Mouse (Mus musculus) ZHBTc4 (cell line): ENCODE measurements around the gene Atf2.
"Not testable (repeated sequence)": the region's sequence is repeated elsewhere in the genome, so short reads cannot be mapped to it uniquely, and the experiment has no call there.

Experiments
- DNase-seq: peaks from one replicate; pipeline ENCODE4 v3.0.0-alpha.2; 2011; ENCODE audit warnings: low read depth, low spot score

Gene Atf2

DNA sequence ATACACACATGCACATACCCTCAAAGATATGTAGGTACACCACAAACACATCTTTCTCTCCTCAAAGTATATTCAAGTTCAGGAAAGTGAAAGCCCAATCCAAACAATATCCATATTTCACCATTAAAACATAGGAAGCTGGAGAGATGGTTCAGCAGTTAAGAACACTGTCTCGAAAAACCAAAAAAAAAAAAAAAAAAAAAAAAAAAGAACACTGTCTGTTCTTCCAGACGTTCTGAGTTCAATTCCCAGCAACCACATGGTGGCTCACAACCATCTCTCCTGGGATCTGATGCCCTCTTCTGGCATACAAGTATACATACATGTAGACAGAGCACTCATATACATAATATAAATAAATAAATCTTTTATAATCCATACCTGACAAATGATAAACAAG lies 6.4 kb downstream of the Atf2 start:
- DNase-seq: peak; percentile 31

DNA sequence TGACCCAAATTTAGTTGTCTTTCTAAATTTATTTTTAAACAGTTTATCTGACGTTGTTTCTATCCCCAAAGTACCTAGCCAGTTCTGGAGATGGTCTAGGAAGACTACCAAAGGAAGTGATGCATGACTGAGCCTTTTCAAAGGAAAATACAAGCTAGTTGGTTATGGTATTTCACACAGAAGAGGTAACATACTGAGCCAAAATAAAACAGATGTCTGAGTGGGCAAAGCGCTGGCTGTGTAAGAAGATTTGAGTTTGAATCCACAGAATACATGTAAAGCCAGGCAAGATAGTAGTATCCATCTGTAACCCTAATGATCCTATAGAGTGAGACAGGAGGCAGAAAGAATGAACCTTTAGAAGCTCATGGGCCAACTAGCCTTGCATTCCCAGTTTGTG lies 14.5 kb downstream of the Atf2 start:
- no peak for DNase-seq

DNA sequence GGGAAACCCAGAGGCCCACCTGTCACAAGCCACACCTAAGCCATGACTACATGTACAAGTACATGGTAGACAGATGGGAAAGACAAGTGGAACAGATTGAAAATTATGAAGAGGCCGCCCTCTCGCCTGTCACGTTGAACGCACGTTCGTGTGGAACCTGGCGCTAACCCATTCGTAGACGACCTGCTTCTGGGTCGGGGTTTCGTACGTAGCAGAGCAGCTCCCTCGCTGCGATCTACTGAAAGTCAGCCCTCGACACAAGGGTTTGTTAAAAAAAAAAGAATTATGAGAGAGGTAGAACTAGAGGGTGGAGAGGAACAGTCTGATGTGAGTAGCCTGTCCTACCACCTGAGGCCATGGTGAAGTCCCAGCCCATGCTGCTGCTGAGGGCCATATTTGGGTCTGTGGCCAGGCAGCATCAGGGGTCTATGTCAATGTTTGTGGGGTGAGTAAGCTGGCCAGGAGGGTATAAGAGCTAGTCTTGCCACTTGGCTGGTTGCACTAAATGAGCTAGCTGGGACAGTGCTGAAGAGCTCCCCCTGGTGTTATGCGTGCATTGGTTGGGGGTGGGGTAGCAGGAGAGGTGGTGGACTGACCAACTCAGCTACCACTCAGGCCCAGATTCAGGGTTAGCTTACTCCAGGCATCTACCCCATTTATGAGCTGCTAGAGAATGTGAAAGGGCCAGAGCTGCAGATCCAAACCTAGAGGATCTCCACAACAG lies 24.5 kb downstream of the Atf2 start:
- peak; percentile 84 for DNase-seq

DNA sequence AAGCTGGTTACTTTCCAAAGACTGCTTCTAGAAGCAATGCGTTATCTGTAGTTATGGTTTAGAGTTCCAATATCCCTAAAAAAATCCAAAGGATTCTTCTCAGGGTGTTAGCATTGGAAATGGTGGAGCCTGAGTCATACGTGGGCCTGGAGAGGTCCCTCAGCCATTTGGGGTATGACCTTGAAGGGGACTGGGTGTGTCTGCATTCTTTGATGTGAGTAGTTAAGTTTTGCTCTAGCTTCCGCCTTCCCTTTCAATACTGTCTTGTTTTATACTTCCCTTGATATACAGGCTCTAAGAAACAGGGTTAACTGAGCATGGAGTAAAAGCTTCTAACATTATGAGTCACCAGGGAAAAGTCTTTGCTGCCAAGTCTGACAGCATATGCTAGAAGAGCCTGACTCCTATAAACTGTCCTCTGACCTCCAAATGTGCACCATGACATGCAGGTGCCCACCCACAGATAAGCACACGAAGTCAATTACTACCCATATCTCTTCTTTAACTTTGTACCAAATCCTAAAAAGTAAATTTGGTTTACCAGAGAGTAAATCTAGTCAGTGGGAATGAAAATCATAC lies 32.3 kb downstream of the Atf2 start:
- peak; percentile 82 for DNase-seq

DNA sequence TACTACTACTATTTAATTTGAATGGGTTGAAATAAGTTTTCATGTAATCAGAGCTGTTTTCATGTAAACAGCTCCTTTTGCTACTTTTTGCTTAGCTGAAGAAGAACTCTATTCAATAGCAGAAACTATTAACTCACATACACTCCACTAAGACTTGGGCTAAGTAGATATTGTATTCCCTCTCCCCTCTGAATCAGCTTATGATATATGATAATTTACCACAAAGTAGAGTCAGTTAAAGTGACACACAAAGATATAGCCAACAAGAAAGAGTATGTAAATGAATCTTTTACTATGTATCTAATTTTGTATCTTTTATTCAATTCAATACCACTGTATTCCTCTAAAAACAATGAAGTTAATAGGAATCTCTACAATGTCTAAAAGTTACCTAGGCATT lies 35.1 kb downstream of the Atf2 start:
- DNase-seq: no peak

DNA sequence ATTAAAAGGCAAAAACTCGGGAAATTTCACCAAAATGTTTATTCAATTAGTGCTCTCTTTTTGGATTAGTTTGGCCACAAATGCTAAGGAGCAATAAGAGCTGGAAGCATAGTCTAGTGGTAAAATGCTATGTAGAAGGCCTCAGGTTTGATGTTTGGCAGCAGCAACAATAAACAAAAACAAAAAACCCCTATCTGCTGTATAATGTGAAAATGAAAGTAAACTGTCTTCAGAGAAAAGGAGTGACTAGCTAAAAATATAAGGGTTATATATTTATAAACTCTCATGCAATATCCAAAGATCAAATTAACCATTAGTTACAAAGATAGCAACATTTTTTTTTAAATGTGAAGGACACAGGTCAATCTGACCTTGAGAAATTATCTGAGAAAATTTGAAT lies 36.2 kb downstream of the Atf2 start:
- no peak for DNase-seq

DNA sequence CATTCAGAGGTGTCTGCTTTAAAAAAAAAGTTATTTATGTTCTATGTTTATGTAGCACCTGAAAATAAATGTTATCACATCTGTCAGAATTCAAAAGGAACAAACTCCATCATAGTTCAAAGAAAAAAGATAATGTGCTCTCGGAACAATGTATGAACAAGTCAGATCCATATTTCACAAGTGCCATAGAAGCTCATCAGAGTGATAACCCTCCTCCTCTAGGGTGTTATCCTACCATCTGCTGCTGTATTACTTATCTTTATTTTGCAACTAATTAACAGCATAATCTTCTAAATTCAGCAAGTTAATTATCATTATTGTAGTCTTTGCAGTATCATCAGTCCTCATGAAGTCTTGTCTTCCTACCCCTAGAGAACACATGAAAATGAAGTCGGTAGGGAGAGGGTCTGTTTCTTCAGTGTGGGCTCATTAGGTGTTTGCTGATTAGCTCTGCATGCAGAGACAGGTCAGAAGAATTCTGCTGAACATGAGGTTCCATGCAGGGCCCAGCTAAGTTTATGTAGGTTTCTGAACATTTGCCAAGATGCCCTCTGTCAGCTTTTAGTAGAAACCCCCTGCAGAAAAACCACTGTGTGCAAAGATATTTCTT lies 57.9 kb downstream of the Atf2 start:
- no peak for DNase-seq

DNA sequence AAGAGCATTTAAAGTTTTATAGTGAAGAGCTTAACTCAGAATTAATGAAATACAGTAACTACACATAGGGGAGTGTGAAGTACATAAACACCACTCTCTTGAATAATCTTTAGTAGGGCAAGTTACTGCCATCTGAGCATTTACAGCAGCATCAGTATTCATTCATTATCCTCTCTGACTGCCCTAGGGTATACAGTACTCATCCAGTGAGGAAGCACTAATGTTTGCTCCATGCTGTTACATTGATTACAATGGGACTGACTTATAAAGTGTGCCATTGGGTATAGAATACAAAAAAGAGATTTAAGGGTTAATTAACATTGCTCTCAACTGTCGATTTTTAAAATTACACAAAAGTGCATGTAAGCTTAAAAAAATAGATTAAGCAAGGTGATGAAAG lies 59.2 kb downstream of the Atf2 start:
- no peak for DNase-seq

DNA sequence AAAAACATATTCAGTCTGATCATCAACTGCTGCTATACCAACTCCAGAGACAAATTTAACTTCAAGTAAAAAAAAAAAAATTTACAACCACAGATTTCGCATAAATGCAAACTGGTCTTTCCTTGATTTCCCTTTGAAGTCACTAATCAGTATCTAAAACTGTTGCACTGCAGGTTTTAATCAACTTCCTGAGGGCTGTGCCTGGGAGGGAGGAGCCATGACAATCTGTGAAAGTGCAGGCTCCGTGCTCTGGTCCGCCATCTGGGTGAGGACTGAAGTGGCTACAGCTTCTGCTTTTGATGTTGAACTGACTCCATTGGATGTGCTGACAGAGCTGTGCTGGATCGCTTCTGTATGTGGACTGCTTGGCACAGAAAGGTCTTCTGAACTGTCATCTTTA lies 73.7 kb downstream of the Atf2 start:
- peak; percentile 37 for DNase-seq

DNA sequence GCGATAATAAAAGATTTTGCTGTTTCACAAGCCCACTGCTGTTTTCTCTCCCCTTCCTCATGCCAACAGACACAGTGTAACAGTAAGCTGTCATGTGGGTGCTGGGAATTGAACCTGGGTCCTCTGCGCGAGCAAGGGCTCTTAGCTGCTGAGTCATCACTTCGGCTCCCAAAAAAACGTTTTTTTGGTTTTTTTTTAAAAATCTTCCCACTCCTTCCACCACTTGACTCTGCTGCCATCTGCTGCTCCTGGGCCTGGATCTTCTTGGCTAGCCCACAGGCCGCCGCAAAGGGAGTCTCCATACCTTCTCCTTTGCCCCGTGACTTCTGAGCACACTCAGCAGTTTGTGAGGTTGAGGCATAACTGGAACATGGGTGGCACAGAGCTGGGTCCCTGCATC lies 84.8 kb downstream of the Atf2 start:
- peak; percentile 53 for DNase-seq

DNA sequence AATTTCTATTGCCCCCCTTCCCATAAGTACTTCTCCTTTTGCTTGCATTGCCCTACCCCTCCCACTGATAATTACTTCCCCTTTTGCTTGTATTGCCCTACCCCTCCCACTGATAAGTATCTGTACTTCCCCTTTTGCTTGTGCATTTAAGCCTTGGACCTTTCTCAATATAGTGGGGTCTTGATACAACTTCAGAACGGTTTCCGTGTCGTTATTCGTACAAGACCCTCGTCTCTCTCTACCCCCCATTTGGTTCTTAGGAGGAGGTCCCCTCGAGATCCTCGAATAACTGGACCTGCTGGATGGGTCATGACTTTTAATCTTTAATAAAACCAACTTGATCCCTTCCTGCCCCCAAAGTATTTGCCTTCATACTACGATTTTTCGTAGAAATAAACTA lies 92.3 kb downstream of the Atf2 start:
- not testable (repeated sequence) for DNase-seq

DNA sequence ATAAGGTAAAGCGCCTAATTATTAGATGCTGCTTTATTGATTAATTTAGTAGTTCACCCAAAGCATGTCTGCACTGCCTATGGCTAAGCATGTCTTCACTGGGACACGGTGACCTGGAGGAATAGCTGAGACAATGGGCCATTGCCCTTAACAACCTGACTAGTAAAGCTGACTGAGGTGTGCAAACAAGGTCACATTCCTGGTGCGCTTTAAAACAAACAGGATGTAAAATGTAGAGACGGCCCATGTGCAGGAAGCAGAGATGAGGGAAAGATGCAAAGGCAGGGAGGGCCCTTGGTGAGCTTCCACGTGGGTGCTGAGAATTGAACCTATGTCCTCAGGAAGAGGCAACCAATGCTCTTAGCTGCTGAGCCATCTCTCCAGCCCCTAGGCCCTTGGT lies 93.7 kb downstream of the Atf2 start:
- DNase-seq: peak; percentile 75

DNA sequence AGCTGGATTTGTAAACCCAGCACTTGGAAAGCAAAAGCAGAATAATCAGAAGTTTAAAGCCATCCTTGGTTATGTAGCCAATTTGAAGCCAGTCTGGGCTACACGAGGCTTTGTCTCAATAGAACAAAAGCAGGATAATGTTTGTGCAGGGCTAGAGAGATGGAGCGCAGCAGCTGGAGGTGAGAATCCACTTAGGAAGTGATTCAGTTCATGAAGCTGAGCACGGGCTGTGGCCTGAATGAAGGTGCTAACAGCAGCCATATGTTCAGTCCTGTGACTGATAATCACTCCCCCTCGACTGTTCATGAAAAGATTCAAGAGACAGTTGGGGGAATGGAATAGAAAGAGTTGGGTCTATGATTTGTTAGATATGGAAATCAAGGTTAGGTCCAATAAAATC lies 94.3 kb downstream of the Atf2 start:
- DNase-seq: no peak

DNA sequence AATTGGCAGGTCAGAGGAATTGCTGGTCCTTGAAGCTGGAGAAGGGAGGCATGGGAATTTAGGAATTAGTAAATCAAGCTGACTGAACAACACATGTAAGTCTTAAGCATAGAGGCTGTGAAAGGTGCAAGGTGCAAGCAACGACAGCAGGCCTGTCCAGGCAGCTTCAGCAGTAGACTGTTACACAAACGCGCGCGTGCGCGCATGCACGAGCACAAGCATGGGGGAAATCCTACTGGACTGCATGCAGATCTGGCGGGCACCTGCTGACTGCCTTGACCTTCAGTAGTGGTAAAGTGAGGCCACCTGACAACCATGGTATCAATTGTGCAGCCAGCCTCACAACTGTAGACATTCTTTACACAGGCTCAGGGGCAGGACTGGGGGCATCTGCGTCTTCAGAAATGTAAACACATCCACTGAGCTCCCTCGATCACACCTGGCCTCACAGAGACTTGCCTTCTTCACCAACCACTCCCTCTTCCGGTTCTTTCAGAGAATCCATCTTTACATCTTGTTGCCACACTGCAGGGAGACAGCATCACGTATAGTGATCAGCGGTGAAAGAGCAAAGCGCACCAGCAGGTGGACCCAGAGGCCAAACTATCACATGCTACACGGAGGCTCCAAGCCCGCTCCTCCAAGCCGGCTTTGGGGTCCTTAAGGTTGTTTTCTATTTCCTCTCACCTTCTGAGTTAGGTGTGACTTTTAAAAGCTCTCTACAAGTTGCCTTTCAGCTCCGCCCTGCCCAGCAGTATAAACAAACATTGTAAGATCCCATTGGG lies 100.4 kb downstream of the Atf2 start:
- peak; percentile 88 for DNase-seq

DNA sequence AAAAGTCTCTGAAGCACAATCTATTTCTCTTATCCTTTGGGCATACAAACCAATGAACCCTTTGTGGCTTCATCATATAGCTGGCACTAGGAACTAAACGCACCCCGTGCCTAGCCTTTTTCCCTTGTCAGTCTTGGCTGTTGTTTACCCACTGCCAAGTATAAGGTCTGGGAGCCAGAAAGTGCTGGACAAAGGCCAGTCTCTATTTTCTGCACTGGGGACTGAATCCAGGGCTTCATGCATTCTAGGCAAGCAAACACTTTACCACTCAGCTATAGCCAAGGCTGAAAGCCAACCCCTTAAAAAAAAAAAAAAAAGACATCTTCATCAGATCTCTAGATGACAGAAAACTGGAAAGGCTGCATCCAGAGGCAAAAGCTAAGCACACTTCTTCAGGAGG lies 102.1 kb downstream of the Atf2 start:
- no peak for DNase-seq

DNA sequence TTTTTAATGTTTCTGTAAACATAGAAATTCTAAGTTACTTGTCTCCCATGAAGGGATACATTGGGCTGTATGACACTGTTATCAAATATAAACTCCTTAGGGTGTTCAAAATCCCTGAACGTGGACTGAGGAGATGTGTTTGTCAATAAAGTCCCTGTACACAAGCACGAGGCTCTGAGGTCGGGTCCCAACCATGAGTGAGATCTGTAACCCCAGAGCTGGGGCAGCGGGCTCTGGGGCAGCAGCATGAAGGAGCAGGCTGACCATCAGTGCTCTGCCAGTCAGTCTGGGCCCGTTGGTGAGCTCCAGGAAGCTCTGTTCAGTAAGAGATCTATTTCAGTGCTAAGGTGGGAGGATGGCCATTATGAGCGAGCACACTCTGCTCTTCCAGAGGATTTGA lies 104.0 kb downstream of the Atf2 start:
- no peak for DNase-seq

DNA sequence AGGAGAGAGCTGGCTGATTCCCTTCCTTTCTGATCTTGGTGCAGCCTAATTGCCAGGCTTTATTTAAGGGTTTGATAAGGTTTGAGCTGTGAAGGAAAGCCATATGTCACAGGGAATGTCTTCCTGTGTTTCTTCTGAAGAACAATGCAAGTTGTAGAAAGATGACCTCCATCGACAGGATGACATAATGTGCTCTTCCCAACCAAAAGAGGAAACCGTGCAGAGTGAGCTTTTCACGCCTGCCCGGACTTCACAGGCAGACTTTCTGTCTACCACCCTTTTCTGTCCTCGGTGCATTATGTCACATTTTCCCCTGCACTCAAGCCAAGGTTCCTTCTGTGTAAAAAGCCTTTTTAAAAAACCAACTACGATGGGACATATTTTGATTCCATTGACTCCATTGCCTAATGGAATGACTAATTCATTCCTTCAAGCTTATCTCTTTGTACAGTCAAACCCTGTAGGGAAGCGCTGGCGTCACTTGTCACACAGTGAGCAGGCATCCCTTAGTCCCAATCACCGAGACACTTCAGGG lies 110.0 kb downstream of the Atf2 start:
- no peak for DNase-seq

DNA sequence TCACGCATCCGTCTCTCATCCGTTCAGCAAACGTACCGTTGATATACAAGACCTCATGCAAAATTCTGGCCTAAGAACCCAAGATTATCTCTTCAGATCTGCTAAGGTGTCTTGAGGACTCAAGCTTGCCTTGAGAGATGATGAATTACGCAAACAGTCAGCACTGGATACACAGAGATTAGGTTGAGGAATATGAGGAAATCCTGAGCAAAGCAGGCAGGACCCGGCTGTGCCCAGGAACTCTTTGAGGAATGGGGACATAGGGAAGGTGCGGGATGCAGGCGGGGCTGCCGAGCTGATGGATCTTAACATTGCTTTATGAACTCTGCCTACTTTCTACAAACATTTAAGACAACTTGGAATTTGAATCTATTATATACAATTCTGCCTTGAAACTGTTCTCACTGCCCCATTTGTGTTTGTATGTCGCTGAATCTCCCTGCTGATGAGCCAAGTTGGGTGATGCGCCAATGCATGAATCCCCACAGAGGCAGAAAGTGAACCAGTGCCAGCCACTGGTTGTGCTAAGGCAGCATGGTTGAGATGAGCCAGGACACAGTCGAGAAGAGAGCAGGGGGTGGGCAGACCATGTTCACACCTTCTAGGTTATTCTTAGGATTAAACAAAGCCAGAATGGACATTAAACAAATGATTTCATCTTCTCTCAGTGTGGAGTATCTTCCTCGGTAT lies 112.0 kb downstream of the Atf2 start:
- no peak for DNase-seq

DNA sequence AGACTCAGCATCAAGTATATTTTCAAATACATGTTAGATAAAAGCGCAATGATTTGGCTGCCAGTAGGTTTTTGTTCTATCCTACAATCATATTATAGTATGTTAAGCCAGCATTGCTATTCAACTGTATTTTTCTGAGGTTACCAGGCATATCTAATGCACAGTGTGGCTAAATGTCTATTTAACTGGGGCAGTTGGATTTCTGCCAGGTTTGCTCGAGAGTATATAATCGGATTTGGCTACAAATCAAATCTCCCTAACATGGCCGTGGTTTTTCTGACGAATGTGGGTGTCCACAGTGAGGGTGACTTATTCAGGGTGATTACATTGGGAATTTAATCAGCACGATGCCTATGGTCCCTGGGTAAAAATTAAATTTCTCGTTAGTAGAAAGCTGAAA lies 112.6 kb downstream of the Atf2 start:
- DNase-seq: no peak

DNA sequence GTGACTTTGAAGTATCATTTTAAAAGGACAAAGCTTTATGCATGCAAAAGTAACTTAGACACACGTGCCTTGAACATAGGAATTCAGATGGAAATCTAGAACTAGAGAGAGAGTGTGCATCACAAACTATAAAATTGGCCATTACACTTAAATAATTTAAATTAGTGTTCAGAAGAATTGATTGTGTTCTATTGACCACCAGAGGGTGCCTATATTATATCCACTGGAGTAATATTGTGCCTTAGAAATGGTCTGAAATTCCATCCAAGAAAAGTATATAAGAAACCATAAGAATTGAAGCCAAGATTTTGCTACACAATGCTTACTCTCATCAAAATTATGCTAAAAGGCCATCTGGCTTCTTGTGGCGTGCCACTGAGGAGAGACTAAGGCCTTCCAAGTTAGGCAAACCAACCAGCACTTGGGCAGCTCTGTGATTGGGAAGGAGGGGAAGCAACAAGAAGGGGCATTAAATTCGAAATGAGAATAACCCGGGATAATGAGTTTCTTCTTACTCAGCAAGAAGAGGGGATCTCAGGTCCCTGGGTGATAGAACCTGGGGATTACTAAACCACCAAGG lies 113.3 kb downstream of the Atf2 start:
- DNase-seq: no peak

DNA sequence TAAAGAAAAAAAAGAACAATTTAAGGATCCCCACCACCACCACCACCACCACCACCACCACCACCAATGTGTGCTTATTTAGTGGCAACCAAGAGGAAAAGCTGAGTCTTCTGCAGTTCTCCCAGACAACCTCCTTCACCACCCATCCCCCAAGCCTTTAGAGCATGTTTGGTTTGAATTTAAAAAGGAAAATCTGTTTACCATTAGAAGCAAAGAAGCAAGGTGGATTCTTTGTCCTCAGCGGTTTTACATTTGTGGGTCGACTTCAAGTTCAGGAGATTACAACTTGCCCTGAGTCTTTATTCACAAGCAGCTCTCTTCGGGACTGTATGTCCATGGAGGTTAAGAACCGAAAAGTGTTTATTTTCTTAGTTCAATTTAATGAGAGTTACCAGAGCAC lies 115.5 kb downstream of the Atf2 start:
- DNase-seq: no peak
